Mouse (Mus musculus) E14TG2a.4 (cell line): ENCODE data around the gene Cars2.

ENCODE experiments used
- CTCF ChIP-seq: conservative IDR thresholded peaks from 2 replicates; pipeline ENCODE4 v1.5.1; 2014; ENCODE audit warnings: low read length
- NANOG ChIP-seq: IDR thresholded peaks from 2 replicates; pipeline ENCODE4 v1.6.1; 2014; ENCODE audit warnings: borderline replicate concordance, low read length, mixed read lengths
- POU5F1 ChIP-seq: IDR thresholded peaks from 2 replicates; pipeline ENCODE4 v1.6.1; 2014; ENCODE audit warnings: low read length, borderline replicate concordance

- TF ChIP-seq CTCF (no peak), NANOG (no peak), POU5F1 (no peak)
Measured at GRCm38 (mm10) chr8:11564236-11564635, 13.7 kb upstream of the Cars2 start.
